Mouse (Mus musculus) heart, adult 2 months (tissue): ENCODE data around the gene Gm47996. TPM values are rescaled to one million over a fixed set of nuclear protein-coding genes. Genes with fewer than 3 reads are reported as not detected.

Experiments used
- DNase-seq, 2 experiments: peaks; one replicate each; pipeline ENCODE4 v3.0.0; 2021
- H3K27ac ChIP-seq: fragments of 200-600 bp; 2 replicates; pipeline ENCODE4 v1.8.1; 2022
- H3K27me3 ChIP-seq: fragments of 200-500 bp; 2 replicates; pipeline ENCODE4 v1.6.1; 2012; ENCODE audit warnings: mild to moderate bottlenecking, low read length, inconsistent platforms, mixed read lengths; ENCODE audit not compliant: control insufficient read depth, insufficient read depth
- H3K36me3 ChIP-seq: fragments of 200-500 bp; 2 replicates; pipeline ENCODE4 v1.6.1; 2012; ENCODE audit warnings: low read length, inconsistent platforms; ENCODE audit not compliant: control insufficient read depth, insufficient read depth
- H3K4me1 ChIP-seq: fragments of 200-500 bp; 2 replicates; pipeline ENCODE4 v1.6.1; 2011; ENCODE audit warnings: low read length; ENCODE audit not compliant: control insufficient read depth, insufficient read depth
- H3K4me3 ChIP-seq: fragments of 200-600 bp; 2 replicates; pipeline ENCODE4 v1.8.1; 2022
- H3K79me2 ChIP-seq: fragments of 200-500 bp; replicated peaks from 2 replicates; pipeline ENCODE4 v1.6.1; 2012; ENCODE audit warnings: mild to moderate bottlenecking, inconsistent platforms, low read length, moderate library complexity, mixed read lengths; ENCODE audit not compliant: control insufficient read depth, insufficient read depth
- H3K9ac ChIP-seq: fragments of 200-500 bp; 2 replicates; pipeline ENCODE4 v1.6.1; 2012; ENCODE audit warnings: low read depth, mild to moderate bottlenecking, control low read depth, inconsistent platforms, low read length, mixed read lengths
- CTCF ChIP-seq: fragments of 200-600 bp; IDR thresholded peaks from 2 replicates; pipeline ENCODE4 v1.8.1; 2022; ENCODE audit warnings: antibody characterized with exemption, mild to moderate bottlenecking, moderate library complexity
- EP300 ChIP-seq: fragments of 200-500 bp; IDR thresholded peaks from 2 replicates; pipeline ENCODE4 v1.6.1; 2011; ENCODE audit warnings: low read depth, low read length, control low read depth; ENCODE audit not compliant: insufficient read depth
- POLR2A ChIP-seq: fragments of 200-500 bp; IDR thresholded peaks from 2 replicates; pipeline ENCODE4 v1.6.1; 2011; ENCODE audit warnings: mild to moderate bottlenecking, low read depth, low read length, control low read depth; ENCODE audit not compliant: insufficient read depth
- WGBS: fragments of 180-500 bp; shearing (Covaris S2); methylation state at CpG from one replicate; pipeline ENCODE4 v1.1.7; 2018; 5-methylcytosine and 5-hydroxymethylcytosine counted together
- intact Hi-C: fragments of 180-260 bp; cut with DNase I; formaldehyde crosslinking; loops from one replicate; pipeline ENCODE4 v1.15.1; 2025
- polyA plus RNA-seq: library from polyadenylated mRNA; depleted of rRNA; stranded (reverse); fragments of >200 nt; gene quantifications from 2 replicates; pipeline ENCODE4 v1.2.3, GENCODE M21; 2012; rRNA removed
- total RNA-seq, 2 experiments: library from RNA; stranded (reverse); gene quantifications; 2 replicates each; pipeline ENCODE4 v1.2.3; 2021

Gm47996 gene
- total and polyA plus RNA-seq, 3 experiments = not detected

DNA sequence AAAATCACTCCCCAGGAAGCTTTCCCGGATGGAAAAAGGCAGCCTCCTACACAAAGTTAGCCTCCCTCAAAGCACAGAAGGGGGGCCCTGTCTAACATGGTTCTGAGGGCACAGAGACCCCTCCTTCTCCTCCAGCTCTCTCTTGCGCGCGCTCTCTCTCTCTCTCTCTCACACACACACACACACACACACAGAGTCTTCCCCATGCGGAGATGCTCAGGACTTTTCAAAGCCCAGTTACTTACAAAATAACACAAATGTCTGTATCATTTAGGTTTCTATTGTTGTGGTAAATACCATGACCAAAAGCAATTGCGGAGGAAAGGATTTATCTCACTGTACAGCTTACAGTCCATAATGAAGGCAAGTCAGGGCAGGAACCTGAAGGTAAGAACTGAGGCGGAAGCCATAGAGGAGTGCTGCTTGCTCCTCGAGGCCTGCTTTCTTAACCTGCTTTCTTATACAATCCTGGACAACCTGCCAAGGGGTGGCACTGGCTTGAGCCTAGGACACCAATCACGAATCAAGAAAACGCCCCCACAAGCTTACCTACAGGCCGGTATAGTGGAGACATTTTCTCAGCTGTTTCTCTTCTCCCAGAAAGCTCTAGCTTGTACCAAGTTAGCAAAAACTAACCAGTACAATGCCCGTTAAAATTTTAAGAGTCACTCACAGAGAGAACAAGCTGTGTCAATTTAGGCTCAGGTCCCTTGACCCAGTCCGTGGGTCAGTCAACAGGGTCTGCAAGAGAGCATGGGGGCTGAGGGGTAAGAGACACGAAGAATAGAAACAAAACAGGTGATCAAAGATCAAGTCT lies 41.5 kb downstream of the Gm47996 start:
- Histone ChIP-seq H3K9ac (0 out of 2 replicates have a peak overlapping the region, but pooled peaks have one; percentile 9), H3K36me3 (no peaks in the 10 kb centered on the region), H3K79me2 (no peaks in the 10 kb centered on the region), H3K27ac (peak overlapping the region; percentile 10; the same call in 1 of the 2 replicates), H3K4me3 (no peak overlapping the region), H3K27me3 (no peaks in the 10 kb centered on the region), H3K4me1 (no peaks in the 10 kb centered on the region; the same call in 1 of the 2 replicates)
- TF ChIP-seq CTCF = no peak
- TF ChIP-seq EP300 = no peak
- TF ChIP-seq POLR2A = no peak
- intact Hi-C loops = loop anchor here (5.0 kb wide), 1 partner anchor 86 kb away; no protein-coding TSS in a partner anchor
- no peak for DNase-seq
- WGBS = 81% methylated on average over 14 of the region's 14 CpGs

DNA sequence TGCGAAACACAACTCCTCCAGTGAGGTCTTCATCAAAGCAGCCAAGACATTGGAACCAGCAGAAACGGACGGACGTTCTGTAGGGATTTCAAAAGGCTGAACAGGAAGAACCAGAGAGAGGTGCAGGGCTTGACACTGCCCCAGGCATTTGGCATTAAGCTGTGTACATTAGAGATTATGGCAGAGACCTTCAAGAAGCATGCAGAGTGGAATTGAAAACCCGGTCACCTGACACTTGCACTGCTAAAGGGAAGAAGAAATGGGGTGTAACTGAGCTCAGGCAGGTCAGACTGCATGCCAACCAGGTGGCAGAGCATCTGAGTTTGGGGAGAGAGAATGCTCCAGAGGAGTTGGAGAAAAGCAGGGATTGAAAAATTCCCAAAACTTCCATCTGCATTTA lies 45.5 kb downstream of the Gm47996 start:
- Histone ChIP-seq H3K79me2 (no peaks in the 10 kb centered on the region), H3K27ac (no peak overlapping the region), H3K36me3 (no peaks in the 10 kb centered on the region), H3K27me3 (no peaks in the 10 kb centered on the region), H3K4me1 (no peaks in the 10 kb centered on the region; the same call in 1 of the 2 replicates), H3K9ac (no peak overlapping the region), H3K4me3 (no peak overlapping the region)
- intact Hi-C loops = no loop called here
- TF ChIP-seq EP300 = no peak
- TF ChIP-seq POLR2A = no peak
- no peak for TF ChIP-seq CTCF
- WGBS = 79% methylated on average over 5 of the region's 5 CpGs
- no peak for DNase-seq

DNA sequence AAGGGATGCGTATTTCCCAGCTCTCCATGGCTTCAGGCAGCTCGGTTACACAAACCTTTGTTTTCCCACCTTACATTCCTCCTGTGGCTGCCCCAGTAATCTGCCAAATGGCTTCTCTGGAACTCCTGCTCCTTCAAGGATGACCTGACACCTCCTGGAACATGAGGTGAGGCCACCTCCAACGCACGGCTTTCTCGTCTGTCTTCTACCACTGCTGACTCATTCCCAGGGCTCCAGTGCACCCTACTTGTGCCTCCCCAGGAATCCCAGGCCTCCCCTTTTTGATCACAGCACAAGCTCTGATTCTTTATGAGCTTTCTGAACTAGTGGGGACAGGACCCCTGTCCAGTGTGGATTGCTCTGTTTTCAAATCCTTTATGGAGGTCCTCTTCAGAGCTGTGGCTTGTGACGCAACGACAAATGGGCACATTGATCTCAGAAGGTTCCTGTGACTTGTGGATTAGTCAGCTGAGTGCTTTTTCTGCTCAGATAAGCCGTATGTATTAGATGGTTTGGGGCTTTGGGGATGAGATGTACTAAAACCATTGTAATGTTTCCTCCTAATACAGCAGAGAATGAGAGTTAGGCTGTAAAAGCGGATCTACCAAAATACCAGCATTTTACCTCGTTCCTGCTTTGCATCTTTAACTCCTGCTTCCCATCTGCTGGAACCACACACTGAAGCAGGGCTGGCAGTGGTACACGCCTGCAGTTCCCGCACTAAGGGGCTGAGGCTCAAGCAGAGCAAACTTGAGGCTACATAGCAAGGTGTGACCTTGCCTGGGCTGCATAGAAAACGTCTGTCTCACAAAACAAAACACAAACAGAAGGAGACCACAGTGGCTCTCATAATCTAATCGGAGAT lies 48.4 kb downstream of the Gm47996 start:
- Histone ChIP-seq H3K36me3 (no peaks in the 10 kb centered on the region), H3K79me2 (no peaks in the 10 kb centered on the region), H3K27ac (no peak overlapping the region), H3K4me1 (no peaks in the 10 kb centered on the region), H3K27me3 (no peaks in the 10 kb centered on the region), H3K4me3 (no peak overlapping the region), H3K9ac (no peak overlapping the region)
- 73% methylated on average over 14 of the region's 14 CpGs for WGBS
- TF ChIP-seq EP300 (no peak), CTCF (no peak), POLR2A (no peak)
- DNase-seq = no peak
- intact Hi-C loops = no loop called here

DNA sequence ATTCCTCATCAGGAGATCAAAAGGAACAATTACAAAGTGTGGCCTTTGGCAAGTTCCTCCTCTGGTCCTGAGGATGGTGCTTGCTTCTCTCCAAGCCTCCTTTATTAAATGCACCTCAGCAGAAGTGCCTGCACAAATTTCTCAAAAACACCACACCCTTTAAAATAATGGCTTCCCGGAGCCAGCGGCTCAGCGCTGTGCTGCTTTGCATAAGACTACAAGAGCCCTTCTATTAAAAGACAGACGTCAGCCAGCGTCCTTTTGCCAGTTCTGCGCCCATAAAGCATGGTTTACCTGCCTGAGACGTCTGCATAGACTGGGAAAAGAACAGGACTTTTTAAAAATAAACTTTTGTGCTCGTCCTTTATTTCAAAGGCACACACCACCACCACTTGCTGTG lies 49.1 kb downstream of the Gm47996 start:
- Histone ChIP-seq H3K27ac (no peak overlapping the region), H3K36me3 (no peaks in the 10 kb centered on the region), H3K4me1 (no peaks in the 10 kb centered on the region), H3K4me3 (no peak overlapping the region), H3K9ac (no peak overlapping the region), H3K79me2 (no peaks in the 10 kb centered on the region), H3K27me3 (no peaks in the 10 kb centered on the region)
- intact Hi-C loops = no loop called here
- TF ChIP-seq CTCF (no peak), POLR2A (no peak), EP300 (no peak)
- 65% methylated on average over 8 of the region's 8 CpGs for WGBS
- DNase-seq = no peak

Other genes with a start within 250 kb of the Gm47996 start
- 10 to 100 TPM; 11.9 to 13.7 TPM for gene Hmcn1, start 216.7 kb upstream of the Gm47996 start, total RNA-seq
- gene Hmcn1, start 216.7 kb upstream of the Gm47996 start, polyA plus RNA-seq = 23.5 and 24.5 TPM in 2 replicates
- gene Gm47985, start 27.6 kb upstream of the Gm47996 start, total RNA-seq = under 1 TPM; 0.29 to 0.80 TPM
- gene Gm47985, start 27.6 kb upstream of the Gm47996 start, polyA plus RNA-seq = 1.1 and 3.2 TPM in 2 replicates
- gene Gm8947, start 17.8 kb upstream of the Gm47996 start, total RNA-seq = not detected
- gene Gm8947, start 17.8 kb upstream of the Gm47996 start, polyA plus RNA-seq = 0.15 TPM in 1 of 2 replicates, not detected in the other
- gene Gm47995, start 11.7 kb upstream of the Gm47996 start, total RNA-seq = not detected
- gene Gm47995, start 11.7 kb upstream of the Gm47996 start, polyA plus RNA-seq = 0.53 TPM in 1 of 2 replicates, not detected in the other
- not detected for gene 3110040M04Rik, start 6.0 kb upstream of the Gm47996 start, total RNA-seq
- not detected in 2 replicates for gene 3110040M04Rik, start 6.0 kb upstream of the Gm47996 start, polyA plus RNA-seq
- 100 to 1,000 TPM; 659 to 843 TPM for gene Ivns1abp, start 134.3 kb downstream of the Gm47996 start, total RNA-seq
- 259 and 495 TPM in 2 replicates for gene Ivns1abp, start 134.3 kb downstream of the Gm47996 start, polyA plus RNA-seq
- 10 to 100 TPM in 1 of 2 experiments, 1 to 10 TPM in 1; 9.0 to 10.5 TPM for gene Swt1, start 218.3 kb downstream of the Gm47996 start, total RNA-seq
- 4.5 and 7.3 TPM in 2 replicates for gene Swt1, start 218.3 kb downstream of the Gm47996 start, polyA plus RNA-seq
- gene Trmt1l, start 218.4 kb downstream of the Gm47996 start, total RNA-seq = 10 to 100 TPM; 20.9 to 22.3 TPM
- 12.5 and 17.6 TPM in 2 replicates for gene Trmt1l, start 218.4 kb downstream of the Gm47996 start, polyA plus RNA-seq